Mouse (Mus musculus): ENCODE results near the gene Prepl.

Gene Prepl

DNA sequence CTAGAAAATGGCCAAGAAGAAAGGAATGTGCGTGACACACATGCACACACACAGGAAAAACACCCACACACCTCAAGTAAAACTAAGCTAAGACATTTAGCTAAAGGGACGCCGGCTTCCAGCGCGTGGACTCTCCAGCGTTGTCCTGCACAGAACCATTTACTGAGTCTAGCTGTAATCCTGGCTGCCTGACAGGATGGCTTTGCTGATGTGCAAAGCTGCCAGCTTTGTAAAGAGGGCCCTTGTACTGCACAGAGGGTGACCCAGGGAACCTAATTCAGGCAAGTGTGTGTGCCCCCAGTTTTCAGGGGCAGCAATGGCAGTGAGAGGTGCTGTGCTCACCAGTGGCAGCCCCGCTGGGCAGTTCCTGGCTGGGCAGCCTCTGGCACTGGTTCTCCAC lies 22.7 kb downstream of the Prepl start:
- DNase-seq: no peak

GRCm38 (mm10) chr17:85063560-85063959 lies 26.5 kb downstream of the Prepl start:
- no peak for DNase-seq

DNA sequence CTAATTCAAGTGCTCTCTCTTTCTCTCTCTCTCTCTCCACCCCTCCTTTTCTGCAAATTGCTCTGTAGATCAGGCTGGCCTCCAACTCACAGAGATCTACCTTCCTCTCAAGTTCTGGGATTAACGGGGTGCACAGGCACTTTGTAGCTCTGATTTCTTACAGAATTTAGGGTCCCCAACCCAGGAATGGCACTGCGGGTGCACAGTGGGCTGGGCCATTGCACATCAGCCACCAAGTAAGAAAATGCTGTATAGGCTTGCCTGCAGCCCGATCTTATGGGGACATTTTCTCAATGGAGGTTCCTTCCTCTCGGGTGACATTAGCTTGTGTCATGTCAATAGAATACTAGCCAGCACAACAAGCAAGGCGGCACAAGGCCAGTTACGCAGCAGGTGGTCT lies 30.9 kb downstream of the Prepl start:
- DNase-seq: no peak

- DNase-seq: no peak
These were observed 31.8 kb downstream of the Prepl start for GRCm38 (mm10) chr17:85058276-85058675.

DNA sequence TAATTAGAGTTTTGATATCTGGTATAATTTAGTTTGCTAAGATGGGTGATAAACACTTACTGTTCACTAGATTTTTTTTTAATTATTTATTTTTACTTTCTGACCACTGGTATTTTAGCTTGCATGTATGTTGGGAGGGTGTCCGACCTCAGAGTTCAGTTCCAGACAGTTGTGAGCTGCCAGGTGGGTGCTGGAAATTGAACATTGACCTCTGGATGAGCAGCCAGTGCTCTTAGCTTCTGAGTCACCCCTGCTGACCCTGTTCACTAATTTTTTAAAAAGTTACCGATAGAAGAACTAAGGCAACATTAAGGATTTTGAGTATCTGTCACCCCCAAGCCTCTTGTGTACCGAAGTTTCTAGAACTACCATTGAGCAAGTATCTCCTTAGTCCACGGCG lies 41.7 kb downstream of the Prepl start:
- no peak for DNase-seq

DNA sequence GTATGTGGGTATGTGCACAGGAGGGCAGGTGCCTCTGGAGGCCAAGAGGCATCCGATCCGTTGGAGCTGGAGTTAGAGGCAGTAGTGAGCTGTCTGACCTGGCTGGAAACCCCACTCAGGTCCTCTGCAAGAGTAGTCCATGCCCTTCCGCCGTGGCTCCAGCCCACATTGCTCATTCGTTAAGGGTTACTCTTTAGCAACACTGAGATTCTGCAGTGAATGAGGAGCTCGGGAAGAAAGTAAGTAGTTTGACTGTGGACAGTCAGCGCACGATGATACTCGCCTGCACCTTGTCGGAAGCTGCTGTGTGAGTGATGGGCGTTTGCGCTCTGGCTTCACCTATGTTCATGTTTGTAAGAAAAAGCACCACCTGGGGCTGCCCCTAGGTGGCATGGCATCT lies 44.9 kb downstream of the Prepl start:
- DNase-seq: no peak

- peak; percentile 73 for DNase-seq
These were observed 45.6 kb downstream of the Prepl start for GRCm38 (mm10) chr17:85044466-85044865.

- no peak for DNase-seq
These were observed 46.6 kb downstream of the Prepl start for GRCm38 (mm10) chr17:85043404-85043816.

- peak; percentile 71 for DNase-seq
These were observed 47.6 kb downstream of the Prepl start for GRCm38 (mm10) chr17:85042419-85042818.

DNA sequence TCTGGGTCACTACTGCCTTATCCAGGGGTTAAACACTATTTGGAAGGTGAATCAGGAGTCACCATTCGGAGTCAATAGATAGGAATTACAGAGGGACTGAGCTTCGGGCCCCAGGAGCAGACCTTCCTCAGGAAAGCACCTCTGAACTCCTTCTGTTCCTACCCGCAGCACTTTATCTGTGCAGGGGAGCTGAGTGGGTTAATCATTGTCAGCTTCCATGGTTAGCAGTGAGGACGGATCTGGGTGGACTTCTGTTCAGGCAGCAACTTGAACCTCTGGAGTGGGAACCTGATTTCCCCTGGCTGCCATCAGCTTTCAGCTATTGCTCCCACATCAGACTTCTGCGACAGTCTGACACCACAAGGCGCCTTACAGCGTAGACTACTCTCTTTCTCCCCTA lies 49.1 kb downstream of the Prepl start:
- DNase-seq: peak; percentile 74

DNA sequence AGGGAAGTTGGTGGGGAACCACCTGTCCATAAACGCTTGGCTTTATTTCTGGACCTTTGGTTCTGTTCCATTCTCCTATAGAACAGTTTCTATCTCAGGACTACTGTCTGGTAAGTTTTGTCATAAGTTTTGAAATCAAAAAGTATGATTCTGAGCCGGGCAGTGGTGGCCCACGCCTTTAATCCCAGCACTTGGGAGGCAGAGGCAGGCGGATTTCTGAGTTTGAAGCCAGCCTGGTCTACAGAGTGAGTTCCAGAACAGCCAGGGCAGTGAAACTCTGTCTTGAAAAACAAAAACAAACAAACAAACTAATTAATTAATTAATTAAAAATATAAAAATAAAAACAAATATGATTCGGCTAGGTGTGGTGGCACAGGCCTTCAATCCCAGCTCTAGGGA lies 51.3 kb downstream of the Prepl start:
- DNase-seq: no peak

DNA sequence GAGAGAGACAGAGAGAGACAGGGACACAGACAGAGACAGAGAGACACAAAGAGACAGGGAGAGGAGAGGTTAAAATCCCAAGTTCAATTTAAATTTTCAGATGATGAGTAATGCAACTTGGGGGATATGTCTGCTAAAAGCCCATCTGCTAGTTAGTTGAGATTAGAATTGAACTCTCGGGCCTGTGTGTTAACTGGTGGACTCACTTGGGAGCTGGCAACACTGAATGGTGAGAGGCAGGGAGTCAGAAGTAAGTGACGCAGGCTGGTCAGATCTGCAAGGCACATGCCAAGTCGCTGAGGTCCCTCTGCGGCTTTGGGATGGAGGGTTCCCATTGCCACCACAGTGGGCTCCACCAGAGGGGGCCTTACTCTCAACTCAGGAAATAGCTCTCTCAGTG lies 51.7 kb downstream of the Prepl start:
- no peak for DNase-seq

- no peak for DNase-seq
These were observed 52.2 kb downstream of the Prepl start for GRCm38 (mm10) chr17:85037855-85038254.

GRCm38 (mm10) chr17:85034068-85034467 lies 56.0 kb downstream of the Prepl start:
- DNase-seq: no peak

DNA sequence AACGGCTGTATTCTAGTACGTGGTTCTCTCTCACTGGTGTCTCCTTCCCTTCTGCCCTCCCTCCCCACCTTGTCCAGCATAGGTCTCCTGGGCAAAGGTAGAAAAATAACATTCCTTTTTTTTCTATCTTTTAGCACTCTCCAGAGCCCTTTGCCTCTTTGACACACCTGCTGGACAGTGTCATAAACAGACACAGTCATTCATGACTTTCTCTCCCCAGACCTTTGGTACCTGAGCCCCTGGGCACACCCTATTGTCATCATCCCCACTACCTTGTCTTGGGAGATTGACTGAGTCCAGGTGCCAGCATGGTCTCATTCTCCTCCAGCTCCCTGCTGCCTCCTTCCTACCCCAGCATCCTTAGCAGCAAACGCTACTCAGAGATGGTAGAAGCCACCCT lies 57.0 kb downstream of the Prepl start:
- no peak for DNase-seq

- DNase-seq: peak; percentile 27
These were observed 59.4 kb downstream of the Prepl start for GRCm38 (mm10) chr17:85030651-85031050.

DNA sequence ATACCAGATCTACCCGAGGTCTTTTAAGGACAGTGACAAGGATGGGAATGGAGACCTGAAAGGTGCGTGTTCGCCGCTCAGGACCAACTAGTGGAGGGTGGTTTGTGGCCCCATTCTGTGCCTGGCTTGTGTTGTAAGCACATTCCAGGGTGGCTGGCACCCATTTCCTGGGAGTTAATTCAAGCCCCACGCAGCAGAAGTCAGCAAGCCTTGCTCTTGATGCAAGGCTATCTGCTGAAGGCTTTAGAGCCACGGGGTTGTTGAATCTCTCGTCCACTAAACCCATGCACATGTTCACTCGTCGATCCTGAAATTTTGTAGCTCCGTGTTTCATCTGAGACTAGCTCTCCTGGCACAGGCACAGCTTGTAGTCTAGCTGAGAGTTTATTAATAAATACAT lies 61.2 kb downstream of the Prepl start:
- no peak for DNase-seq

GRCm38 (mm10) chr17:85028093-85028739 lies 61.8 kb downstream of the Prepl start, which contains the start of gene Slc3a1:
TSS of gene Slc3a1 (plus strand) at chr17:85028376.
- DNase-seq: peak; percentile 63

DNA sequence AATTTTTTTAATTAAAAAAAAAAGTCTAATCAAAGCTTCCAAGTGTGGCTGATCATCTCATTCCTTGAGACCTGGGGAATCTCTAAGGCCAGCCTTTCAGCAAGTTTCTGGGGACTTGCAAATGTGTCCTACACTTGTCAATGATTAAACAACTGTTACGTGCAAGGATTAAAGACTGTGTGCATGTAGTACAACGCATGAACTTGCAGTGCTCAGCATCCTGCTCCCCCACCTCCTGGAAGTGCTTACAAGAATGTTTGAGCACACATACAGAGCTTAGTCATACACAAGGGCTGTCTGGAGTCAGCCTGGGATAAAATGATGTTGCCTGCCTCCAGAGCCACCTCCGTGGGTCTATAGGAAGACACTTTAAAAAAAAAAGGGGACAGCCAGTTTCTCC lies 62.8 kb downstream of the Prepl start:
- DNase-seq: peak; percentile 48

- no peak for DNase-seq
These were observed 63.6 kb downstream of the Prepl start for GRCm38 (mm10) chr17:85026436-85026835.

DNA sequence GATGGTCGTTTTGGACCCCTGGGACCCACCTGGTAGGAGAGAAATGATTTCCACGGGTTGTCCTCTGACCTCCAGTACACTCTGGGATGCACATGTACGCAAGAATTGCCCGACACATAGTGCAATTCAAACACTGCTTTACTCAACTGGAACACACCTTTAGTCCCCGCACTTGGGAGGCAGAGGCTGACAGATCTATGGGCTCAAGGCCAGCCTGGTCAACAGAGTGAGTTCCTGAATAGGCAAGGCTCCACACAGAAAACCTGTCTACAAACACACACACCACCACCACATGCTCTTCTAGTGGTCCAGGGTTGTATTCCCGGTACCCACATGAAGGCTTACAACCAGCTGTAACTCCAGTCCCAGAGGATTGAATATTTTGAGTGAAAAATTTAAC lies 64.9 kb downstream of the Prepl start:
- DNase-seq: no peak

GRCm38 (mm10) chr17:85024237-85024636 lies 65.8 kb downstream of the Prepl start:
- no peak for DNase-seq

GRCm38 (mm10) chr17:85023247-85024167 lies 66.5 kb downstream of the Prepl start:
- peak; percentile 49 for DNase-seq

DNA sequence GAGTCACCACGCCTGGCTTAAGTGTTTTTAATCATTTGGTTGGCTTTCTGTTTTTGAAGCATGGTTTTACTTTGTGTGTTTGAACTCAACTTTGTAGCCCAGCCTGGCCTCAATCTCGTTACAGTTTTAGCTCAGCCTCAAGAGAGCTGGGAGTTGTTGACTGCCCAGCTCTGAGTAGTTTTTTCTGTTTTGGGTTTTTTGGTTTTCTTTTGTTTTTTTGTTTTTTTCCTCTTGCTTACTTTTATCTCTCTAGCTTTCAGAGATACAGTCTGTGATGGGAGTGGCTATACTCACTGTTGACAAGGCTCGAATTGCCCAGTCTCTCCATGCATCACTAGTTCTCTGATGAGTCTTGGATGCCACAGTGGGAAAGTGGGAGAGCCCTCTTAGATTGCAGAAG lies 69.7 kb downstream of the Prepl start:
- DNase-seq: no peak

All from kidney, adult 18-20 months (tissue).